12 mouse cellular contexts compared by ENCODE assay signal in genomic region chr2:38933931-38934330, GRCm38 (mm10). TPM values are rescaled to one million over a fixed set of nuclear protein-coding genes. Genes with fewer than 3 reads are reported as not detected.
A peak's percentile ranks its signal among the peaks of the same experiment; 100 is the strongest.
DNase-seq lines count a peak whose midpoint lies in the region; ATAC-seq lines count a peak whose summit lies in the region.
"Had no signal": no experiment of that assay in that cellular context is flagged by ENCODE, and none has a peak within 500 bp of the region (broad histone marks: within the 10 kb centered on the region; RNA-seq: fewer than 3 reads in every experiment).

No protein-coding gene starts in this region.

- peaks cover 52% of the 10 kb centered on the region for H3K4me1 ChIP-seq in forebrain, embryonic 10.5 days
- H3K4me1 ChIP-seq in forebrain, embryonic 15.5 days, result peaks cover 18% of the 10 kb centered on the region
- peaks cover 32% of the 10 kb centered on the region for H3K4me1 ChIP-seq in kidney, embryonic 15.5 days
- peaks cover 32% of the 10 kb centered on the region for H3K4me1 ChIP-seq in limb, embryonic 13.5 days

- 20% methylated on average over 2 of the region's 2 CpGs for WGBS in forebrain, embryonic 10.5 days
- WGBS in forebrain, embryonic 15.5 days, result 12% methylated on average over 2 of the region's 2 CpGs
- WGBS in kidney, embryonic 15.5 days, result 9% methylated on average over 2 of the region's 2 CpGs
- 17% methylated on average over 2 of the region's 2 CpGs for WGBS in limb, embryonic 13.5 days

- H3K4me2 ChIP-seq in forebrain, embryonic 15.5 days (replicated peaks), result no peak overlapping the region
- 0 out of 2 replicates have a peak overlapping the region, but pooled peaks have one; percentile 3 for H3K4me2 ChIP-seq in kidney, embryonic 15.5 days
- H3K4me2 ChIP-seq in limb, embryonic 13.5 days (replicated peaks), result peak overlapping the region; percentile 31
- H3K4me2 ChIP-seq: liver, embryonic 13.5 days had no signal

- no peak for ATAC-seq in forebrain, embryonic 15.5 days (replicated peaks)
- peak; percentile 68 for ATAC-seq in kidney, embryonic 15.5 days (replicated peaks; ENCODE audit: low FRiP score)
- peak; percentile 37 for ATAC-seq in limb, embryonic 13.5 days (ENCODE audit: low FRiP score, low read depth)

- H3K9me3 ChIP-seq in forebrain, embryonic 10.5 days, result no peaks in the 10 kb centered on the region
- H3K9me3 ChIP-seq in forebrain, embryonic 15.5 days, result no peaks in the 10 kb centered on the region
- H3K9me3 ChIP-seq in kidney, embryonic 15.5 days (replicated peaks), result no peaks in the 10 kb centered on the region
- H3K9me3 ChIP-seq in limb, embryonic 13.5 days, result no peaks in the 10 kb centered on the region
- H3K9me3 ChIP-seq: liver, embryonic 13.5 days had no signal

- peak overlapping the region; percentile 73 for H3K27ac ChIP-seq in forebrain, embryonic 10.5 days
- no peak overlapping the region for H3K27ac ChIP-seq in forebrain, embryonic 15.5 days (replicated peaks)
- peak overlapping the region; percentile 78 for H3K27ac ChIP-seq in kidney, embryonic 15.5 days
- peak overlapping the region; percentile 83 for H3K27ac ChIP-seq in limb, embryonic 13.5 days
- H3K27ac ChIP-seq: liver, embryonic 13.5 days had no signal

- no peak overlapping the region for H3K4me3 ChIP-seq in forebrain, embryonic 10.5 days
- H3K4me3 ChIP-seq in forebrain, embryonic 15.5 days, result no peak overlapping the region
- no peak overlapping the region for H3K4me3 ChIP-seq in kidney, embryonic 15.5 days (replicated peaks)
- no peak overlapping the region for H3K4me3 ChIP-seq in limb, embryonic 13.5 days
- H3K4me3 ChIP-seq: liver, embryonic 13.5 days had no signal

- no peak overlapping the region for H3K9ac ChIP-seq in forebrain, embryonic 15.5 days (replicated peaks)
- no peak overlapping the region for H3K9ac ChIP-seq in kidney, embryonic 15.5 days
- H3K9ac ChIP-seq in limb, embryonic 13.5 days, result 0 out of 2 replicates have a peak overlapping the region, but pooled peaks have one; percentile 35
- H3K9ac ChIP-seq: liver, embryonic 13.5 days had no signal

- DNase-seq in forebrain, embryonic 10.5 days (ENCODE audit: extremely low spot score, low spot score), result peak; percentile 27
- no peak for DNase-seq in kidney, postnatal 14 days
- DNase-seq in NIH3T3 (ENCODE audit: low read depth), result peak; percentile 77
- DNase-seq in cerebellum, adult 18-20 months, result no peak
- DNase-seq in cerebellum, adult 9-10 months, result no peak
- DNase-seq: B cell, adult 2 months; cerebellum, adult 9-11 months; kidney, postnatal 36 days; liver, embryonic 13.5 days had no signal

- no peaks in the 10 kb centered on the region for H3K36me3 ChIP-seq in forebrain, embryonic 10.5 days (replicated peaks)
- no peaks in the 10 kb centered on the region for H3K36me3 ChIP-seq in forebrain, embryonic 15.5 days
- no peaks in the 10 kb centered on the region for H3K36me3 ChIP-seq in kidney, embryonic 15.5 days
- no peaks in the 10 kb centered on the region for H3K36me3 ChIP-seq in limb, embryonic 13.5 days
- H3K36me3 ChIP-seq: liver, embryonic 13.5 days had no signal

- H3K27me3 ChIP-seq in forebrain, embryonic 10.5 days (ENCODE audit: poor library complexity, severe bottlenecking), result peaks cover 21% of the 10 kb centered on the region
- 0 out of 2 replicates have a peak, but pooled peaks cover 3% of the 10 kb centered on the region for H3K27me3 ChIP-seq in forebrain, embryonic 15.5 days
- no peaks in the 10 kb centered on the region for H3K27me3 ChIP-seq in kidney, embryonic 15.5 days
- no peaks in the 10 kb centered on the region for H3K27me3 ChIP-seq in limb, embryonic 13.5 days

RNA-seq across cellular contexts. Expression of gene Olfml2a, which starts 2.2 kb away (rescaled TPM):
- polyA plus RNA-seq in forebrain, embryonic 10.5 days (2016; fragmentation: Nextera tagmentation; extraction: Ambion mirVana), result 1.2 and 1.7 TPM in 2 replicates
- 1.7 and 1.8 TPM in 2 replicates for polyA plus RNA-seq in forebrain, embryonic 15.5 days (2015; fragmentation: Nextera tagmentation; extraction: Ambion mirVana)
- 4.1 and 4.9 TPM in 2 replicates for polyA plus RNA-seq in kidney, embryonic 15.5 days (2015; fragmentation: Nextera tagmentation; extraction: Ambion mirVana)
- polyA plus RNA-seq in limb, embryonic 13.5 days (2015; fragmentation: Nextera tagmentation; extraction: Ambion mirVana), result 6.4 and 6.7 TPM in 2 replicates

RNA-seq across cellular contexts. Expression of gene Nr6a1, which starts 6.4 kb away (rescaled TPM):
- 4.2 and 4.8 TPM in 2 replicates for polyA plus RNA-seq in forebrain, embryonic 10.5 days (2016; fragmentation: Nextera tagmentation; extraction: Ambion mirVana)
- polyA plus RNA-seq in forebrain, embryonic 15.5 days (2015; fragmentation: Nextera tagmentation; extraction: Ambion mirVana), result 1.1 and 1.7 TPM in 2 replicates
- polyA plus RNA-seq in kidney, embryonic 15.5 days (2015; fragmentation: Nextera tagmentation; extraction: Ambion mirVana), result 1.1 and 1.2 TPM in 2 replicates
- 0.60 and 0.80 TPM in 2 replicates for polyA plus RNA-seq in limb, embryonic 13.5 days (2015; fragmentation: Nextera tagmentation; extraction: Ambion mirVana)

Comparison
In these comparisons a context has a peak if more than half of its experiments do, and no peak if none do; other contexts are left out.
1. DNase-seq: peak in forebrain, embryonic 10.5 days (single experiment) and NIH3T3 (single experiment); none in kidney, postnatal 14 days (single experiment), cerebellum, adult 18-20 months (0 of 2) and cerebellum, adult 9-10 months (single experiment).